Mouse (Mus musculus) myocyte (in vitro differentiated cells): ENCODE measurements around the gene Myo15. TPM values are rescaled to one million over a fixed set of nuclear protein-coding genes. Genes with fewer than 3 reads are reported as not detected.

ENCODE experiments used
- H3K27me3 ChIP-seq: one replicate; pipeline ENCODE4 v1.6.1; 2011; ENCODE audit not compliant: control insufficient read depth, insufficient read depth, insufficient read length
- H3K36me3 ChIP-seq: one replicate; pipeline ENCODE4 v1.6.1; 2011; ENCODE audit not compliant: control insufficient read depth, insufficient read depth
- H3K4me2 ChIP-seq: one replicate; pipeline ENCODE4 v1.6.1; 2011; ENCODE audit warnings: low read depth, control low read depth
- H3K4me3 ChIP-seq: one replicate; pipeline ENCODE4 v1.5.1; 2011; ENCODE audit warnings: mild to moderate bottlenecking, control low read depth, moderate library complexity
- H3K79me2 ChIP-seq: one replicate; pipeline ENCODE4 v1.6.1; 2011; ENCODE audit not compliant: control insufficient read depth, insufficient read depth
- H3ac ChIP-seq: one replicate; pipeline ENCODE4 v1.6.1; 2011; ENCODE audit not compliant: control insufficient read depth, insufficient read length
- CEBPB ChIP-seq: IDR thresholded peaks from 2 replicates; pipeline ENCODE4 v1.6.1; 2011; ENCODE audit warnings: mild to moderate bottlenecking, moderate library complexity; ENCODE audit not compliant: poor library complexity, insufficient read depth, severe bottlenecking
- E2F4 ChIP-seq: IDR thresholded peaks from one replicate; pipeline ENCODE4 v1.6.1; 2011; ENCODE audit warnings: mild to moderate bottlenecking, control low read depth, moderate library complexity; ENCODE audit not compliant: insufficient read depth
- MAX ChIP-seq: IDR thresholded peaks from one replicate; pipeline ENCODE4 v1.6.1; 2011; ENCODE audit warnings: low read depth, mild to moderate bottlenecking, control low read depth
- MYOD1 ChIP-seq, 3 experiments: IDR thresholded peaks; one replicate each; pipeline ENCODE4 v1.6.1; 2011; ENCODE audit warnings: control low read depth in 2 of 3, low read depth in 2 of 3, mild to moderate bottlenecking in 2 of 3, moderate library complexity in 1 of 3; ENCODE audit not compliant: insufficient read length in 2 of 3, control insufficient read depth in 1 of 3
- MYOG ChIP-seq, 3 experiments: IDR thresholded peaks; one replicate each; pipeline ENCODE4 v1.6.1; 2011; ENCODE audit warnings: control low read depth in 2 of 3, low read depth in 2 of 3, mild to moderate bottlenecking in 2 of 3; ENCODE audit not compliant: insufficient read length in 2 of 3, control insufficient read depth in 1 of 3, insufficient read depth in 1 of 3
- POLR2A ChIP-seq: IDR thresholded peaks from one replicate; pipeline ENCODE4 v1.6.1; 2011; ENCODE audit warnings: low read depth, mild to moderate bottlenecking, control low read depth, moderate library complexity; ENCODE audit not compliant: insufficient read length
- POLR2AphosphoS2 ChIP-seq: IDR thresholded peaks from one replicate; pipeline ENCODE4 v1.6.1; 2011; ENCODE audit warnings: low read depth, control low read depth; ENCODE audit not compliant: insufficient read length
- REST ChIP-seq: IDR thresholded peaks from one replicate; pipeline ENCODE4 v1.6.1; 2011; ENCODE audit warnings: mild to moderate bottlenecking, control low read depth, moderate library complexity; ENCODE audit not compliant: insufficient read depth, insufficient read length
- SRF ChIP-seq: IDR thresholded peaks from one replicate; pipeline ENCODE4 v1.6.1; 2011; ENCODE audit warnings: low read depth; ENCODE audit not compliant: control insufficient read depth, insufficient read length
- TCF12 ChIP-seq: IDR thresholded peaks from one replicate; pipeline ENCODE4 v1.6.1; 2011; ENCODE audit warnings: mild to moderate bottlenecking, control low read depth; ENCODE audit not compliant: poor library complexity, insufficient read depth, severe bottlenecking
- TCF3 ChIP-seq: IDR thresholded peaks from one replicate; pipeline ENCODE4 v1.6.1; 2011; ENCODE audit warnings: low read depth, control low read depth; ENCODE audit not compliant: insufficient read length
- USF1 ChIP-seq: IDR thresholded peaks from one replicate; pipeline ENCODE4 v1.6.1; 2011; ENCODE audit warnings: low read depth, mild to moderate bottlenecking, control low read depth, moderate library complexity
- polyA plus RNA-seq: library from polyadenylated mRNA; unstranded; fragments of >200 nt; fragmentation: generic; extraction: Trizol; gene quantifications from one replicate; pipeline ENCODE4 v1.2.1, GENCODE M21; 2012; ENCODE audit warnings: missing spikeins

Gene Myo15
- polyA plus RNA-seq, 1 experiment, result not detected

DNA sequence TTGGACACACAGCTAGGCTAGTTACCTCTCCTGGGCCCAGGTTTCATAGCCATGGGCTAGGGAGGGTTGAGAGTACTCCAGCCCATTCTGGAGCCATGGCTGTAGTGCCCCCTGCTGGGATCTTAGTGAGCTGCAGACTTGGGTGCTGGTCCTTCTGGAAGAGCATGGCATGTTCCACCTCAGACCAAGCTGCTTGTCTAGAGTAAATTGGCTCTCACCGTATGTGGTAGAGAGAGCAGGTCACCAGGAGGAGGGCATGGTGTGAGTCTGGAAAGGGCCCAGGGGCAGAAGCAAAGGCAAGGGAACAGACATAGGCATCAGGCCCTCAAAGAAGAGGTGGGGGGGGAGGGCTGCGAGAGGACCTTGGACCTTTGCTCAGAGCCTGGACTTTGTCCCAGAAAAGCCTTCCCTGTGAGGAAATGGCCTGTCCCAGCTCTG is 3.2 kb upstream of the Myo15 start:
- no peak overlapping the region for H3ac ChIP-seq
- no peaks in the 10 kb centered on the region for H3K27me3 ChIP-seq
- no peak overlapping the region for H3K4me2 ChIP-seq
- no peaks in the 10 kb centered on the region for H3K36me3 ChIP-seq
- no peak for TF ChIP-seq POLR2A
- no peak for TF ChIP-seq MYOD1 (IDR thresholded peaks at IDR 0.05; ENCODE audit: control insufficient read depth in 1 of 3, insufficient read length in 2 of 3, low read depth in 2 of 3)
- TF ChIP-seq TCF3, result no peak
- no peak for TF ChIP-seq USF1
- no peak for TF ChIP-seq MYOG (IDR thresholded peaks at IDR 0.05; ENCODE audit: control insufficient read depth in 1 of 3, insufficient read depth in 1 of 3, insufficient read length in 2 of 3, low read depth in 2 of 3)
- TF ChIP-seq POLR2AphosphoS2, result no peak
- TF ChIP-seq MAX, result no peak
- TF ChIP-seq CEBPB, result no peak
- TF ChIP-seq SRF, result no peak
- no peak for TF ChIP-seq REST
- TF ChIP-seq TCF12, result no peak
- no peak for TF ChIP-seq E2F4
- H3K79me2 ChIP-seq, result no peaks in the 10 kb centered on the region
- H3K4me3 ChIP-seq, result no peak overlapping the region

DNA sequence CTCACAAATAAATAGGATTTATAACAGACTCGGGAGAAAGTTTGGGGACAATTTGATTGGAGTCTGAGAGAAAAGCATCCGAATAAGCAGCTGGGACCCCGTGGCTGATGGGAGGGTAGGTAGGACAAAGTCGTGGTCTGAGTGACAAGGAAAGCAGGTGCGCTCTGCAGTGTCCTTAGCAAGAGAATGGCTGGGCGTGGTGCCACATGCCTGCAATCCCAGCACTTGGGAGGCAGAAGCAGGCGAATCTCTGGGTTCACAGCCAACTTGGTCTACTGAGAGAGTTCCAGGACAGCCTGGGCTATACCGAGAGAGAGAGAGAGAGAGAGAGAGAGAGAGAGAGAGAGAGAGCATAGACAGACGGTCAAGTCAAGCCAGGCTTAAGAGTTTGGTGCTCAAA is 1.6 kb downstream of the Myo15 start:
- no peak overlapping the region for H3K4me3 ChIP-seq
- no peak for TF ChIP-seq REST
- TF ChIP-seq USF1, result no peak
- H3ac ChIP-seq, result no peak overlapping the region
- H3K79me2 ChIP-seq, result no peaks in the 10 kb centered on the region
- no peaks in the 10 kb centered on the region for H3K36me3 ChIP-seq
- H3K4me2 ChIP-seq, result no peak overlapping the region
- H3K27me3 ChIP-seq, result no peaks in the 10 kb centered on the region

DNA sequence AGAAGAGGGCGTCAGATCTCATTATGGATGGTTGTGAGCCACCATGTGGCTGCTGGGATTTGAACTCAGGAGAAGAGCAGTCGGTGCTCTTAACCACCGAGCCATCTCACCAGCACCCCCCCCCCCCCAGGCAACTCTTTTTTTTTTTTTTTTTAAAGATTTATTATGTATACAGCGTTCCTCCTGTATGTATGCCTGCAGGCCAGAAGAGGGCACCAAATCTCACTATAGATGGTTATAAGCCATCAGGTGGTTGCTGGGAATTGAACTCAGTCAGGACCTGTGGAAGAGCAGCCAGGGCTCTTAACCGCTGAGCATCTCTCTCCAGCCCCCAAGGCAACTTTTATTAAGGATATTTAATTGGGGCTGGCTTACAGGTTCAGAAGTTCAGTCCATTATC is 5.4 kb downstream of the Myo15 start:
- Histone ChIP-seq H3ac (no peak overlapping the region), H3K4me3 (no peak overlapping the region), H3K79me2 (no peaks in the 10 kb centered on the region), H3K4me2 (no peak overlapping the region), H3K27me3 (peaks cover 12% of the 10 kb centered on the region), H3K36me3 (no peaks in the 10 kb centered on the region)
- no peak for TF ChIP-seq SRF
- TF ChIP-seq REST, result no peak
- no peak for TF ChIP-seq TCF3
- TF ChIP-seq POLR2A, result no peak
- no peak for TF ChIP-seq E2F4
- no peak for TF ChIP-seq MYOD1 (IDR thresholded peaks at IDR 0.05; ENCODE audit: control insufficient read depth in 1 of 3, insufficient read length in 2 of 3, low read depth in 2 of 3)
- TF ChIP-seq TCF12, result no peak
- TF ChIP-seq USF1, result no peak
- TF ChIP-seq MAX, result no peak
- no peak for TF ChIP-seq CEBPB
- no peak for TF ChIP-seq POLR2AphosphoS2

DNA sequence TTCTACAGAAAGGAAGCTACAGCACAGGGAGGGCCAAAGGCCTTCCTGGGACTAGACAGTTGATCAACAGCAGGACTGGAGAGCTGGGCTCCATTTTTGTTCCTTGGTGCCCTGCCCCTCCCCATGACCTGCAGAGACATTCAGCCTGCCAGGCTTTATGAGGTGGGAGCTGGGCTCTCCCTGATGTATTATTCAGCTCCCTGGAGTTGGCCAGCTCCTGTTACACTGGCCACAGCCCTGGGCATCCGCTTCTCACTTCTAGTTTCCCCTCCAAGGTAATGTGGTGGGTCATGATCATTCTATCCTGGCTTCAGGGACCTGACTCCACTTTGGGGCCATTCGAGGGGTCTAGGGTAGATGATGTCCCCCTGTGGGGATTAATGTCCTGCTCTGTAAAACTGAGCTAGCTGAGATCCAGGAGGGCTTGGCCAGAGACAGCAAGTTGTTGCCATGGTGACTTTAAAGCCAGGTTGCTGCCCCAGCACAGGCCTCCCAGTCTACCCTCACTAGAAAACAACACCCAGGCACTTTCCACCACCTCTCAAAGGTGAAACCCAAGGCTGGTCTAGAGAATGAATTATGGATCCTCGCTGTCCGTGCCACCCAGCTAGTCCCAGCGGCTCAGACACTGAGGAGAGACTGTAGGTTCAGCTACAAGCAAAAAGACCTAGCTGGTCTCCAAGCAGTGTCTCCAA is 6.7 kb downstream of the Myo15 start:
- Histone ChIP-seq H3K79me2 (no peaks in the 10 kb centered on the region), H3ac (no peak overlapping the region), H3K4me3 (no peak overlapping the region), H3K27me3 (peaks cover 25% of the 10 kb centered on the region), H3K4me2 (no peak overlapping the region), H3K36me3 (no peaks in the 10 kb centered on the region)
- TF ChIP-seq CEBPB (no peak), POLR2AphosphoS2 (no peak), TCF12 (no peak), TCF3 (no peak), POLR2A (no peak), SRF (no peak), MAX (no peak), MYOG (IDR thresholded peaks at IDR 0.05; ENCODE audit: control insufficient read depth in 1 of 3, insufficient read depth in 1 of 3, insufficient read length in 2 of 3, low read depth in 2 of 3) (no peak), USF1 (no peak)

DNA sequence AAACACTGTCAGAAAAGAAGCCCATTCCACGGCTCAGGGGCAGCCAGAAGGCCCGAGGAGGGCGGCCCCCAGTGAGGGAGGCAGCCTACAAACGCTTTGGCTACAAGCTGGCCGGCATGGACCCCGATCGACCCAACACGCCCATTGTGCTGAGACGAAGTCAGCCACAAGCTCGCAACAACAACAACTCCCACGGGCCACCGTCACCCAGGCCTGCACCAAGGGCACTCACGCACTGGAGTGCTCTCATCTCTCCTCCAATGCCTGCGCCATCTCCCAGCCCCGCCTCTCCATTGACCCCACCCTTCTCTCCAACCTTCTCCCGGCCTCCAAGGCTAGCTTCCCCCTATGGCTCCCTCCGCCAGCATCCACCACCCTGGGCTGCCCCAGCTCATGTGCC is 9.0 kb downstream of the Myo15 start:
- H3ac ChIP-seq, result no peak overlapping the region
- TF ChIP-seq MYOG (IDR thresholded peaks at IDR 0.05; ENCODE audit: control insufficient read depth in 1 of 3, insufficient read depth in 1 of 3, insufficient read length in 2 of 3, low read depth in 2 of 3) (no peak), TCF12 (no peak)
- no peaks in the 10 kb centered on the region for H3K36me3 ChIP-seq
- no peaks in the 10 kb centered on the region for H3K79me2 ChIP-seq
- peaks cover 42% of the 10 kb centered on the region for H3K27me3 ChIP-seq
- H3K4me2 ChIP-seq, result no peak overlapping the region
- H3K4me3 ChIP-seq, result no peak overlapping the region
